8 mouse cellular contexts compared by ENCODE assay signal in genomic region chr17:51178491-51179194, GRCm38 (mm10). TPM values are rescaled to one million over a fixed set of nuclear protein-coding genes. Genes with fewer than 3 reads are reported as not detected.
A peak's percentile ranks its signal among the peaks of the same experiment; 100 is the strongest.
DNase-seq lines count a peak whose midpoint lies in the region; ATAC-seq and TF ChIP-seq lines count a peak whose summit lies in the region.

No protein-coding gene starts in this region.

- peak overlapping the region; percentile 79 to 82 (median 81) for H3K4me3 ChIP-seq in CH12.LX (replicated peaks in 1 of 3; ENCODE audit: low read depth in 2 of 3, low read length in 2 of 3, poor library complexity in 1 of 3)
- peak overlapping the region; percentile 77 for H3K4me3 ChIP-seq in forebrain, embryonic 11.5 days (ENCODE audit: low read depth, low read length)
- peak overlapping the region; percentile 87 for H3K4me3 ChIP-seq in heart, embryonic 16.5 days (ENCODE audit: low read length)
- H3K4me3 ChIP-seq in liver, embryonic 14.5 days (ENCODE audit: insufficient read depth in 1 of 2, low read depth in 2 of 2, low read length in 2 of 2): peak overlapping the region; percentile 73 to 92
- H3K4me3 ChIP-seq in stomach, embryonic 15.5 days (replicated peaks): peak overlapping the region; percentile 80

- no peak for TF ChIP-seq RAD21 in CH12.LX (IDR thresholded peaks at IDR 0.05; ENCODE audit: low read depth, low read length)

- no peak for TF ChIP-seq EP300 in CH12.LX (IDR thresholded peaks at IDR 0.05; ENCODE audit: low read length)
- TF ChIP-seq EP300 in liver, embryonic 14.5 days (IDR thresholded peaks at IDR 0.05; ENCODE audit: low read depth): no peak

- H3K79me2 ChIP-seq in CH12.LX (replicated peaks; ENCODE audit: control insufficient read depth, extremely low read depth, insufficient read depth, poor library complexity, severe bottlenecking): peaks cover 13% of the 10 kb centered on the region

- ATAC-seq in forebrain, embryonic 11.5 days (replicated peaks; ENCODE audit: low FRiP score): peak; percentile 82
- ATAC-seq in heart, embryonic 16.5 days (replicated peaks; ENCODE audit: extremely low read depth, insufficient read depth, low FRiP score): peak; percentile 71
- peak; percentile 80 for ATAC-seq in liver, embryonic 14.5 days (ENCODE audit: insufficient read depth)
- peak; percentile 76 for ATAC-seq in stomach, embryonic 15.5 days (ENCODE audit: insufficient read depth, low FRiP score, low read depth)

- in situ Hi-C loops in CH12.LX (cut with MboI; ENCODE audit: low pct_ligation_motif_present, low pct_unique_long_range_greater_than_20kb, low sequenced_read_pairs): no loop called here

- no peak for TF ChIP-seq CTCF in CH12.LX (conservative IDR thresholded peaks at IDR 0.05 in 1 of 2, IDR thresholded peaks at IDR 0.05 in 1 of 2; ENCODE audit: low read depth in 2 of 2, low read length in 2 of 2)
- no peak for TF ChIP-seq CTCF in liver, embryonic 14.5 days (IDR thresholded peaks at IDR 0.05; ENCODE audit: low read depth)

- H3K4me2 ChIP-seq in CH12.LX (ENCODE audit: insufficient read depth, low read depth, poor library complexity, severe bottlenecking): peak overlapping the region; percentile 92
- H3K4me2 ChIP-seq in forebrain, embryonic 11.5 days (ENCODE audit: low read depth, low read length, severe bottlenecking): peak overlapping the region; percentile 70
- peak overlapping the region; percentile 90 for H3K4me2 ChIP-seq in heart, embryonic 16.5 days (ENCODE audit: low read depth, low read length)
- peak overlapping the region; percentile 88 for H3K4me2 ChIP-seq in liver, embryonic 14.5 days (ENCODE audit: low read depth)
- peak overlapping the region; percentile 75 for H3K4me2 ChIP-seq in stomach, embryonic 15.5 days

- no peaks in the 10 kb centered on the region for H3K9me3 ChIP-seq in CH12.LX (replicated peaks; ENCODE audit: low read length)
- H3K9me3 ChIP-seq in forebrain, embryonic 11.5 days (ENCODE audit: control insufficient read depth, low read length): no peaks in the 10 kb centered on the region
- H3K9me3 ChIP-seq in heart, embryonic 16.5 days (replicated peaks; ENCODE audit: control insufficient read depth, low read length): no peaks in the 10 kb centered on the region
- no peaks in the 10 kb centered on the region for H3K9me3 ChIP-seq in liver, embryonic 14.5 days (ENCODE audit: control insufficient read depth, low read length)
- no peaks in the 10 kb centered on the region for H3K9me3 ChIP-seq in stomach, embryonic 15.5 days

- no peaks in the 10 kb centered on the region for H3K36me3 ChIP-seq in CH12.LX (replicated peaks in 1 of 2; ENCODE audit: control insufficient read depth in 1 of 2, insufficient read depth in 1 of 2, low read length in 1 of 2)
- H3K36me3 ChIP-seq in forebrain, embryonic 11.5 days (ENCODE audit: control insufficient read depth, insufficient read depth, low read length): no peaks in the 10 kb centered on the region
- no peaks in the 10 kb centered on the region for H3K36me3 ChIP-seq in heart, embryonic 16.5 days (ENCODE audit: control insufficient read depth, insufficient read depth)
- no peaks in the 10 kb centered on the region for H3K36me3 ChIP-seq in liver, embryonic 14.5 days (replicated peaks; ENCODE audit: control insufficient read depth, insufficient read depth, low read depth)
- H3K36me3 ChIP-seq in stomach, embryonic 15.5 days: no peaks in the 10 kb centered on the region

- WGBS in forebrain, embryonic 11.5 days: under 1% methylated on average over 51 of the region's 59 CpGs
- under 1% methylated on average over 50 of the region's 59 CpGs for WGBS in heart, embryonic 16.5 days
- under 1% methylated on average over 57 of the region's 59 CpGs for WGBS in liver, embryonic 14.5 days (ENCODE audit: insufficient replicate concordance)
- WGBS in stomach, embryonic 15.5 days: under 1% methylated on average over 51 of the region's 59 CpGs

- peak overlapping the region; percentile 96 for H3K9ac ChIP-seq in CH12.LX (ENCODE audit: insufficient read depth, low read depth)
- peak overlapping the region; percentile 98 for H3K9ac ChIP-seq in forebrain, embryonic 11.5 days (ENCODE audit: low read length)
- H3K9ac ChIP-seq in heart, embryonic 16.5 days (ENCODE audit: low read length): peak overlapping the region; percentile 98
- peak overlapping the region; percentile 96 for H3K9ac ChIP-seq in liver, embryonic 14.5 days (replicated peaks)
- peak overlapping the region; percentile 92 for H3K9ac ChIP-seq in stomach, embryonic 15.5 days

- H3K27ac ChIP-seq in CH12.LX (ENCODE audit: insufficient read depth, low read depth): peak overlapping the region; percentile 70
- peak overlapping the region; percentile 95 for H3K27ac ChIP-seq in forebrain, embryonic 11.5 days (ENCODE audit: low read depth, low read length)
- H3K27ac ChIP-seq in heart, embryonic 16.5 days (ENCODE audit: low read length): peak overlapping the region; percentile 99
- peak overlapping the region; percentile 82 for H3K27ac ChIP-seq in liver, embryonic 14.5 days
- peak overlapping the region; percentile 99 for H3K27ac ChIP-seq in stomach, embryonic 15.5 days

- DNase-seq in CH12.LX (ENCODE audit: extremely low read depth): peak; percentile 68
- DNase-seq in c-Kit-positive CD71-negative TER-119-negative erythroid progenitor cells, embryonic 14.5 days (ENCODE audit: low read depth): peak; percentile 61
- DNase-seq in forebrain, embryonic 11.5 days (ENCODE audit: low spot score): peak; percentile 82
- peak; percentile 71 to 87 for DNase-seq in kidney, postnatal 25 days
- peak; percentile 29 to 53 (median 32) for DNase-seq in liver, embryonic 14.5 days (ENCODE audit: low read depth in 3 of 3, low spot score in 3 of 3)
- peak; percentile 81 for DNase-seq in neural tube, embryonic 10.5 days (ENCODE audit: extremely low spot score, low spot score)

- H3K27me3 ChIP-seq in CH12.LX (replicated peaks): no peaks in the 10 kb centered on the region
- no peaks in the 10 kb centered on the region for H3K27me3 ChIP-seq in forebrain, embryonic 11.5 days (ENCODE audit: control insufficient read depth, insufficient read depth, low read length)
- H3K27me3 ChIP-seq in heart, embryonic 16.5 days (ENCODE audit: control insufficient read depth, insufficient read depth, low read length): no peaks in the 10 kb centered on the region
- H3K27me3 ChIP-seq in liver, embryonic 14.5 days (ENCODE audit: control insufficient read depth, insufficient read depth, low read length): no peaks in the 10 kb centered on the region
- H3K27me3 ChIP-seq in stomach, embryonic 15.5 days (replicated peaks): no peaks in the 10 kb centered on the region

- H3K4me1 ChIP-seq in CH12.LX (ENCODE audit: control insufficient read depth in 1 of 2, insufficient read depth in 2 of 2): peaks cover 5 to 10% of the 10 kb centered on the region in 2 experiments; a peak in 3 of 4 replicates
- no peaks in the 10 kb centered on the region for H3K4me1 ChIP-seq in forebrain, embryonic 11.5 days (replicated peaks; ENCODE audit: control insufficient read depth, insufficient read depth, low read length)
- H3K4me1 ChIP-seq in heart, embryonic 16.5 days (ENCODE audit: control insufficient read depth, insufficient read depth, low read length): peaks cover 8% of the 10 kb centered on the region
- peaks cover 0 to 2% of the 10 kb centered on the region in 2 experiments; a peak in 2 of 4 replicates for H3K4me1 ChIP-seq in liver, embryonic 14.5 days (replicated peaks; ENCODE audit: control insufficient read depth in 2 of 2, insufficient read depth in 2 of 2, low read length in 1 of 2)
- H3K4me1 ChIP-seq in stomach, embryonic 15.5 days: peaks cover 4% of the 10 kb centered on the region; the same call in 1 of the 2 replicates

- peak; percentile 60; the same call in 1 of the 2 replicates for TF ChIP-seq POLR2A in CH12.LX (IDR thresholded peaks at IDR 0.05; ENCODE audit: low read depth, low read length)

- dilution Hi-C loops in CH12.LX (cut with MboI; ENCODE audit: extremely low pct_ligation_motif_present, extremely low pct_unique_long_range_greater_than_20kb, low sequenced_read_pairs): no loop called here

TF ChIP-seq in CH12.LX, 34 proteins besides CTCF, POLR2A, EP300 and RAD21 (continues in another document):
- peak; percentile 67 for TF ChIP-seq HCFC1 (IDR thresholded peaks at IDR 0.05; ENCODE audit: low read depth, low read length)
- TF ChIP-seq USF2 (conservative IDR thresholded peaks at IDR 0.05; ENCODE audit: low read depth, low read length): no peak
- no peak for TF ChIP-seq ZC3H11A (IDR thresholded peaks at IDR 0.05; ENCODE audit: low read depth, low read length)
- peak; percentile 82; the same call in 1 of the 2 replicates for TF ChIP-seq ZMIZ1 (IDR thresholded peaks at IDR 0.05; ENCODE audit: low read depth, low read length)
- no peak for TF ChIP-seq CHD2 (IDR thresholded peaks at IDR 0.05; ENCODE audit: low read length)
- no peak for TF ChIP-seq POLR2AphosphoS2 (IDR thresholded peaks at IDR 0.05; ENCODE audit: low read depth, low read length)
- TF ChIP-seq IRF4 (IDR thresholded peaks at IDR 0.05; ENCODE audit: low read depth, low read length): peak; percentile 40; the same call in 1 of the 2 replicates
- TF ChIP-seq MXI1 (IDR thresholded peaks at IDR 0.05; ENCODE audit: low read depth, low read length): peak; percentile 40; the same call in 1 of the 2 replicates
- no peak for TF ChIP-seq MAFK (IDR thresholded peaks at IDR 0.05; ENCODE audit: insufficient replicate concordance, low read length)
- no peak for TF ChIP-seq CHD1 (IDR thresholded peaks at IDR 0.05; ENCODE audit: low read depth, low read length)
- TF ChIP-seq NRF1 (IDR thresholded peaks at IDR 0.05; ENCODE audit: low read depth, low read length): 0 out of 2 replicates have a peak, but pooled peaks have one; percentile 32
- no peak for TF ChIP-seq GABPA (IDR thresholded peaks at IDR 0.05; ENCODE audit: insufficient replicate concordance, low read depth, low read length)
- TF ChIP-seq MAX (IDR thresholded peaks at IDR 0.05; ENCODE audit: low read length): no peak; the same call in 1 of the 2 replicates
- TF ChIP-seq UBTF (IDR thresholded peaks at IDR 0.05; ENCODE audit: low read depth, low read length): peak; percentile 65
- peak; percentile 17; the same call in 1 of the 2 replicates for TF ChIP-seq SIN3A (IDR thresholded peaks at IDR 0.05; ENCODE audit: low read length)
- TF ChIP-seq TBP (conservative IDR thresholded peaks at IDR 0.05; ENCODE audit: low read depth, low read length): peak; percentile 59; the same call in 1 of the 2 replicates
- no peak for TF ChIP-seq MAZ (IDR thresholded peaks at IDR 0.05; ENCODE audit: low read depth, low read length)

RNA-seq across cellular contexts. Expression of gene Tbc1d5, which starts 0.5 kb away (rescaled TPM):
- total RNA-seq in CH12.LX (2012; rRNA removed) (7.3 and 7.7 TPM in 2 replicates), CH12.LX (2014; rRNA removed) (5.9 and 6.6 TPM in 2 replicates)
- polyA plus RNA-seq in CH12.LX (2012; ENCODE audit: insufficient read length, low read depth): 13.9 and 15.6 TPM in 2 replicates
- 11.8 and 13.9 TPM in 2 replicates for polyA plus RNA-seq in forebrain, embryonic 11.5 days (2014; fragmentation: Nextera tagmentation; extraction: Ambion mirVana)
- polyA plus RNA-seq in heart, embryonic 16.5 days (2015; fragmentation: Nextera tagmentation; extraction: Ambion mirVana): 9.5 and 10.2 TPM in 2 replicates
- polyA plus RNA-seq in liver, embryonic 14.5 days (2012; rRNA removed): 2.9 TPM in 2 replicates
- 3.2 and 3.4 TPM in 2 replicates for polyA plus RNA-seq in liver, embryonic 14.5 days (2014; fragmentation: Nextera tagmentation; extraction: Ambion mirVana)
- polyA plus RNA-seq in stomach, embryonic 15.5 days (2015; fragmentation: Nextera tagmentation; extraction: Ambion mirVana): 9.9 and 11.2 TPM in 2 replicates

Comparison
In these comparisons a context has a peak if more than half of its experiments do, and no peak if none do; other contexts are left out.
1. Peak in every context shown above with its lines: DNase-seq, ATAC-seq, H3K4me3 ChIP-seq and H3K27ac ChIP-seq.
2. DNase-seq: peak in every context shown above with its lines; median percentile 82 in forebrain, embryonic 11.5 days; 81 in neural tube, embryonic 10.5 days; 79 in kidney, postnatal 25 days; 68 in CH12.LX; 61 in c-Kit-positive CD71-negative TER-119-negative erythroid progenitor cells, embryonic 14.5 days; 32 in liver, embryonic 14.5 days.